Mouse (Mus musculus) liver, adult 2 months (tissue): Measurements from ENCODE around the gene Mrtfa.

Experiments
- CTCF ChIP-seq: fragments of 200-500 bp; IDR thresholded peaks from 2 replicates; pipeline ENCODE4 v1.5.1; 2011; ENCODE audit warnings: low read depth, low read length, control low read depth
- POLR2A ChIP-seq: fragments of 200-500 bp; IDR thresholded peaks from 2 replicates; pipeline ENCODE4 v1.6.1; 2011; ENCODE audit warnings: low read length, control low read depth; ENCODE audit not compliant: insufficient read depth; ENCODE audit errors: extremely low read depth

DNA sequence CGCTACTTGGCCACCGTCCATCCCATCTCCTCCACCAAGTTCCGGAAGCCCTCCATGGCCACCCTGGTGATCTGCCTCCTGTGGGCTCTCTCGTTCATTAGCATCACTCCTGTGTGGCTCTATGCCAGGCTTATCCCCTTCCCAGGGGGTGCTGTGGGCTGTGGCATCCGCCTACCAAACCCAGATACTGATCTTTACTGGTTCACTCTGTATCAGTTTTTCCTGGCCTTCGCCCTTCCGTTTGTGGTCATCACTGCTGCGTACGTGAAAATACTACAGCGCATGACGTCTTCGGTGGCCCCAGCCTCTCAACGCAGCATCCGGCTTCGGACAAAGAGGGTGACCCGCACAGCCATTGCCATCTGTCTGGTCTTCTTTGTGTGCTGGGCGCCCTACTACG is 46.9 kb upstream of the Mrtfa start:
- TF ChIP-seq CTCF (no peak), POLR2A (no peak)
